Mouse (Mus musculus): ENCODE data around the gene Leng1. TPM values are rescaled to one million over a fixed set of nuclear protein-coding genes. Genes with fewer than 3 reads are reported as not detected.

Leng1 gene
- polyA plus RNA-seq, 1 experiment from 2014 or later: 15.2 TPM

- Histone ChIP-seq H3K4me3 (no peak within 1 kb of the TSS), H3K36me3 (peaks cover 19% of the 10 kb centered on the region), H3K27ac (no peak within 1 kb of the TSS), H3K4me1 (no peaks in the 10 kb centered on the region), H3K27me3 (ENCODE audit: low read depth, poor library complexity, severe bottlenecking) (no peaks in the 10 kb centered on the region), H3K9me3 (replicated peaks) (no peaks in the 10 kb centered on the region)
- WGBS: 46% methylated on average over 9 of the region's 9 CpGs
- DNase-seq (ENCODE audit: low spot score): no peak
Measured at GRCm38 (mm10) chr7:3677342-3677741, 11.7 kb upstream of the Leng1 start, which contains the start of gene Tmc4. TSS of gene Tmc4 (minus strand) at chr7:3677553.

- Histone ChIP-seq H3K27me3 (ENCODE audit: low read depth, poor library complexity, severe bottlenecking) (no peaks in the 10 kb centered on the region), H3K9me3 (replicated peaks) (no peaks in the 10 kb centered on the region), H3K27ac (no peak overlapping the region), H3K36me3 (peaks cover 15% of the 10 kb centered on the region), H3K4me3 (no peak overlapping the region), H3K4me1 (no peaks in the 10 kb centered on the region)
- DNase-seq (ENCODE audit: low spot score): no peak
- 91% methylated on average over 12 of the region's 12 CpGs for WGBS
Measured at GRCm38 (mm10) chr7:3676371-3676770, 10.7 kb upstream of the Leng1 start.

- Histone ChIP-seq H3K9me3 (replicated peaks) (no peaks in the 10 kb centered on the region), H3K4me1 (no peaks in the 10 kb centered on the region), H3K36me3 (peaks cover 8% of the 10 kb centered on the region; the same call in 1 of the 2 replicates), H3K27ac (no peak overlapping the region), H3K27me3 (ENCODE audit: low read depth, poor library complexity, severe bottlenecking) (no peaks in the 10 kb centered on the region), H3K4me3 (no peak overlapping the region)
- no peak for DNase-seq (ENCODE audit: low spot score)
- WGBS: 68% methylated on average over 3 of the region's 3 CpGs
Measured at GRCm38 (mm10) chr7:3675228-3675548, 9.5 kb upstream of the Leng1 start.

- WGBS: 74% methylated on average over 10 of the region's 10 CpGs
- Histone ChIP-seq H3K27ac (no peak overlapping the region), H3K4me3 (no peak overlapping the region), H3K4me1 (no peaks in the 10 kb centered on the region), H3K36me3 (peaks cover 7% of the 10 kb centered on the region; the same call in 1 of the 2 replicates), H3K9me3 (replicated peaks) (no peaks in the 10 kb centered on the region), H3K27me3 (ENCODE audit: low read depth, poor library complexity, severe bottlenecking) (no peaks in the 10 kb centered on the region)
- peak; percentile 84 for DNase-seq (ENCODE audit: low spot score)
Measured at GRCm38 (mm10) chr7:3674507-3675227, 9.0 kb upstream of the Leng1 start.

GRCm38 (mm10) chr7:3666921-3667391 lies 1.3 kb upstream of the Leng1 start:
- Histone ChIP-seq H3K4me3 (0 out of 2 replicates have a peak overlapping the region, but pooled peaks have one; percentile 28), H3K27me3 (ENCODE audit: low read depth, poor library complexity, severe bottlenecking) (no peaks in the 10 kb centered on the region), H3K27ac (no peak overlapping the region), H3K9me3 (replicated peaks) (no peaks in the 10 kb centered on the region), H3K4me1 (peaks cover 24% of the 10 kb centered on the region), H3K36me3 (peaks cover 17% of the 10 kb centered on the region)
- WGBS: 16% methylated on average over 14 of the region's 14 CpGs
- DNase-seq (ENCODE audit: low spot score): no peak

GRCm38 (mm10) chr7:3664524-3665214 lies 971 bp downstream of the Leng1 start:
- 36% methylated on average over 15 of the region's 15 CpGs for WGBS
- peak; percentile 37 for DNase-seq (ENCODE audit: low spot score)
- H3K9me3 ChIP-seq (replicated peaks): no peaks in the 10 kb centered on the region
- peak overlapping the region; percentile 82 for H3K27ac ChIP-seq
- H3K4me3 ChIP-seq: peak overlapping the region; percentile 69
- peaks cover 39% of the 10 kb centered on the region for H3K36me3 ChIP-seq
- H3K27me3 ChIP-seq (ENCODE audit: low read depth, poor library complexity, severe bottlenecking): no peaks in the 10 kb centered on the region
- H3K4me1 ChIP-seq: peaks cover 24% of the 10 kb centered on the region

- 97% methylated on average over 14 of the region's 14 CpGs for WGBS
- no peak overlapping the region for H3K27ac ChIP-seq
- H3K27me3 ChIP-seq (ENCODE audit: low read depth, poor library complexity, severe bottlenecking): no peaks in the 10 kb centered on the region
- H3K4me1 ChIP-seq: no peaks in the 10 kb centered on the region
- no peak overlapping the region for H3K4me3 ChIP-seq
- H3K36me3 ChIP-seq: peaks cover 99% of the 10 kb centered on the region
- no peak for DNase-seq (ENCODE audit: low spot score)
- no peaks in the 10 kb centered on the region for H3K9me3 ChIP-seq (replicated peaks)
Measured at GRCm38 (mm10) chr7:3658578-3658977, 7.1 kb downstream of the Leng1 start.

- H3K36me3 ChIP-seq: peaks cover 100% of the 10 kb centered on the region
- no peaks in the 10 kb centered on the region for H3K4me1 ChIP-seq
- no peak overlapping the region for H3K27ac ChIP-seq
- WGBS: 91% methylated on average over 4 of the region's 4 CpGs
- H3K9me3 ChIP-seq (replicated peaks): no peaks in the 10 kb centered on the region
- DNase-seq (ENCODE audit: low spot score): no peak
- H3K4me3 ChIP-seq: no peak overlapping the region
- H3K27me3 ChIP-seq (ENCODE audit: low read depth, poor library complexity, severe bottlenecking): no peaks in the 10 kb centered on the region
Measured at GRCm38 (mm10) chr7:3656966-3657365, 8.7 kb downstream of the Leng1 start.

- Histone ChIP-seq H3K27ac (peak overlapping the region; percentile 98), H3K4me1 (peaks cover 32% of the 10 kb centered on the region), H3K36me3 (peaks cover 55% of the 10 kb centered on the region), H3K27me3 (ENCODE audit: low read depth, poor library complexity, severe bottlenecking) (no peaks in the 10 kb centered on the region), H3K9me3 (replicated peaks) (no peaks in the 10 kb centered on the region), H3K4me3 (peak overlapping the region; percentile 99)
- no peak for DNase-seq (ENCODE audit: low spot score)
- WGBS: 74% methylated on average over 4 of the region's 4 CpGs
Measured at GRCm38 (mm10) chr7:3646641-3647040, 19.0 kb downstream of the Leng1 start.

GRCm38 (mm10) chr7:3646188-3646587 lies 19.5 kb downstream of the Leng1 start:
- H3K36me3 ChIP-seq: peaks cover 55% of the 10 kb centered on the region
- H3K27ac ChIP-seq: peak overlapping the region; percentile 98

GRCm38 (mm10) chr7:3645488-3646025 lies 20.1 kb downstream of the Leng1 start:
- Histone ChIP-seq H3K4me3 (peak overlapping the region; percentile 99), H3K4me1 (peaks cover 32% of the 10 kb centered on the region), H3K27me3 (ENCODE audit: low read depth, poor library complexity, severe bottlenecking) (no peaks in the 10 kb centered on the region), H3K9me3 (replicated peaks) (no peaks in the 10 kb centered on the region), H3K27ac (peak overlapping the region; percentile 98), H3K36me3 (peaks cover 55% of the 10 kb centered on the region)
- peak; percentile 53 for DNase-seq (ENCODE audit: low spot score)
- WGBS: under 1% methylated on average over 53 of the region's 58 CpGs

More at GRCm38 (mm10) chr7:3646188-3646587, 19.5 kb downstream of the Leng1 start:
- peak; percentile 35 for DNase-seq (ENCODE audit: low spot score)
- peaks cover 32% of the 10 kb centered on the region for H3K4me1 ChIP-seq
- H3K4me3 ChIP-seq: peak overlapping the region; percentile 99
- H3K9me3 ChIP-seq (replicated peaks): no peaks in the 10 kb centered on the region
- WGBS: 30% methylated on average over 9 of the region's 9 CpGs
- no peaks in the 10 kb centered on the region for H3K27me3 ChIP-seq (ENCODE audit: low read depth, poor library complexity, severe bottlenecking)

GRCm38 (mm10) chr7:3644672-3645487 lies 20.8 kb downstream of the Leng1 start, which contains the start of gene Cnot3:
TSS of gene Cnot3 (plus strand) at chr7:3645268.
- peaks cover 32% of the 10 kb centered on the region for H3K4me1 ChIP-seq
- H3K27me3 ChIP-seq (ENCODE audit: low read depth, poor library complexity, severe bottlenecking): no peaks in the 10 kb centered on the region
- no peaks in the 10 kb centered on the region for H3K9me3 ChIP-seq (replicated peaks)
- H3K36me3 ChIP-seq: peaks cover 55% of the 10 kb centered on the region
- H3K27ac ChIP-seq: peak within 1 kb of the TSS; percentile 98
- peak within 1 kb of the TSS; percentile 99 for H3K4me3 ChIP-seq
- peak; percentile 93 for DNase-seq (ENCODE audit: low spot score)
- under 1% methylated on average over 58 of the region's 58 CpGs for WGBS
